Mouse (Mus musculus): Measurements from ENCODE around the gene Vac14. TPM values are rescaled to one million over a fixed set of nuclear protein-coding genes. Genes with fewer than 3 reads are reported as not detected.

Gene Vac14
- polyA plus RNA-seq, 1 experiment from 2014 or later = 23.6 TPM

- no peak overlapping the region for H3K4me3 ChIP-seq (replicated peaks)
- 76% methylated on average over 15 of the region's 15 CpGs for WGBS
- H3K9ac ChIP-seq (replicated peaks) = no peak overlapping the region
- peaks cover 46% of the 10 kb centered on the region for H3K36me3 ChIP-seq
- no peak overlapping the region for H3K4me2 ChIP-seq (replicated peaks)
- H3K9me3 ChIP-seq = no peaks in the 10 kb centered on the region
- no peak overlapping the region for H3K27ac ChIP-seq
- H3K27me3 ChIP-seq = no peaks in the 10 kb centered on the region
- no peaks in the 10 kb centered on the region for H3K4me1 ChIP-seq (replicated peaks)
- ATAC-seq = no peak
These were observed 123.5 kb downstream of the Vac14 start for GRCm38 (mm10) chr8:110741816-110742451.

GRCm38 (mm10) chr8:110742452-110742818 lies 124.0 kb downstream of the Vac14 start:
- no peak for ATAC-seq
- WGBS = 86% methylated on average over 5 of the region's 5 CpGs
- Histone ChIP-seq H3K4me1 (replicated peaks) (no peaks in the 10 kb centered on the region), H3K4me3 (replicated peaks) (no peak overlapping the region), H3K27ac (no peak overlapping the region), H3K9me3 (no peaks in the 10 kb centered on the region), H3K27me3 (no peaks in the 10 kb centered on the region), H3K9ac (replicated peaks) (no peak overlapping the region), H3K36me3 (peaks cover 41% of the 10 kb centered on the region), H3K4me2 (replicated peaks) (no peak overlapping the region)

GRCm38 (mm10) chr8:110745162-110745561 lies 126.8 kb downstream of the Vac14 start:
- Histone ChIP-seq H3K27me3 (no peaks in the 10 kb centered on the region), H3K27ac (no peak overlapping the region), H3K4me1 (replicated peaks) (no peaks in the 10 kb centered on the region), H3K9me3 (no peaks in the 10 kb centered on the region), H3K4me3 (replicated peaks) (no peak overlapping the region), H3K36me3 (peaks cover 13% of the 10 kb centered on the region), H3K9ac (replicated peaks) (no peak overlapping the region), H3K4me2 (replicated peaks) (no peak overlapping the region)
- ATAC-seq = no peak
- 96% methylated on average over 10 of the region's 10 CpGs for WGBS

GRCm38 (mm10) chr8:110746661-110747060 lies 128.3 kb downstream of the Vac14 start:
- no peak for ATAC-seq
- H3K4me2 ChIP-seq (replicated peaks) = no peak overlapping the region
- 75% methylated on average over 9 of the region's 9 CpGs for WGBS
- no peak overlapping the region for H3K4me3 ChIP-seq (replicated peaks)
- no peak overlapping the region for H3K9ac ChIP-seq (replicated peaks)
- no peaks in the 10 kb centered on the region for H3K9me3 ChIP-seq
- no peak overlapping the region for H3K27ac ChIP-seq
- no peaks in the 10 kb centered on the region for H3K4me1 ChIP-seq (replicated peaks)
- H3K27me3 ChIP-seq = no peaks in the 10 kb centered on the region
- H3K36me3 ChIP-seq = 0 out of 2 replicates have a peak, but pooled peaks cover 2% of the 10 kb centered on the region

GRCm38 (mm10) chr8:110749500-110750170 lies 131.2 kb downstream of the Vac14 start:
- no peak overlapping the region for H3K27ac ChIP-seq
- no peaks in the 10 kb centered on the region for H3K36me3 ChIP-seq
- no peaks in the 10 kb centered on the region for H3K27me3 ChIP-seq
- WGBS = 62% methylated on average over 10 of the region's 10 CpGs
- H3K9me3 ChIP-seq = no peaks in the 10 kb centered on the region
- H3K4me1 ChIP-seq (replicated peaks) = no peaks in the 10 kb centered on the region
- H3K9ac ChIP-seq (replicated peaks) = no peak overlapping the region
- peak; percentile 78 for ATAC-seq
- no peak overlapping the region for H3K4me2 ChIP-seq (replicated peaks)
- H3K4me3 ChIP-seq (replicated peaks) = no peak overlapping the region

- no peak overlapping the region for H3K4me2 ChIP-seq (replicated peaks)
- no peaks in the 10 kb centered on the region for H3K36me3 ChIP-seq
- no peak overlapping the region for H3K27ac ChIP-seq
- H3K4me1 ChIP-seq (replicated peaks) = 0 out of 2 replicates have a peak, but pooled peaks cover 4% of the 10 kb centered on the region
- ATAC-seq = no peak
- H3K4me3 ChIP-seq (replicated peaks) = no peak overlapping the region
- H3K9ac ChIP-seq (replicated peaks) = no peak overlapping the region
- no peaks in the 10 kb centered on the region for H3K9me3 ChIP-seq
- 44% methylated on average over 13 of the region's 13 CpGs for WGBS
- H3K27me3 ChIP-seq = no peaks in the 10 kb centered on the region
These were observed 131.9 kb downstream of the Vac14 start for GRCm38 (mm10) chr8:110750269-110750668.

GRCm38 (mm10) chr8:110751490-110751889 lies 133.1 kb downstream of the Vac14 start:
- Histone ChIP-seq H3K36me3 (no peaks in the 10 kb centered on the region), H3K4me1 (replicated peaks) (0 out of 2 replicates have a peak, but pooled peaks cover 4% of the 10 kb centered on the region), H3K4me3 (replicated peaks) (no peak overlapping the region), H3K9ac (replicated peaks) (no peak overlapping the region), H3K4me2 (replicated peaks) (no peak overlapping the region), H3K27me3 (no peaks in the 10 kb centered on the region), H3K9me3 (no peaks in the 10 kb centered on the region), H3K27ac (no peak overlapping the region)
- no peak for ATAC-seq
- WGBS = 84% methylated on average over 5 of the region's 5 CpGs

GRCm38 (mm10) chr8:110754713-110755112 lies 136.3 kb downstream of the Vac14 start:
- H3K27me3 ChIP-seq = no peaks in the 10 kb centered on the region
- no peak overlapping the region for H3K4me3 ChIP-seq (replicated peaks)
- 0 out of 2 replicates have a peak overlapping the region, but pooled peaks have one; percentile 14 for H3K9ac ChIP-seq (replicated peaks)
- H3K4me2 ChIP-seq (replicated peaks) = no peak overlapping the region
- no peaks in the 10 kb centered on the region for H3K36me3 ChIP-seq
- no peak overlapping the region for H3K27ac ChIP-seq
- ATAC-seq = no peak
- no peaks in the 10 kb centered on the region for H3K9me3 ChIP-seq
- 0 out of 2 replicates have a peak, but pooled peaks cover 4% of the 10 kb centered on the region for H3K4me1 ChIP-seq (replicated peaks)
- WGBS = 56% methylated on average over 4 of the region's 4 CpGs

GRCm38 (mm10) chr8:110755511-110756170 lies 137.3 kb downstream of the Vac14 start:
- Histone ChIP-seq H3K27ac (no peak overlapping the region), H3K36me3 (no peaks in the 10 kb centered on the region), H3K4me1 (replicated peaks) (0 out of 2 replicates have a peak, but pooled peaks cover 4% of the 10 kb centered on the region), H3K4me2 (replicated peaks) (no peak overlapping the region), H3K9ac (replicated peaks) (0 out of 2 replicates have a peak overlapping the region, but pooled peaks have one; percentile 14), H3K27me3 (no peaks in the 10 kb centered on the region), H3K4me3 (replicated peaks) (no peak overlapping the region), H3K9me3 (no peaks in the 10 kb centered on the region)
- 59% methylated on average over 15 of the region's 15 CpGs for WGBS
- no peak for ATAC-seq

GRCm38 (mm10) chr8:110756196-110756595 lies 137.8 kb downstream of the Vac14 start:
- 0 out of 2 replicates have a peak, but pooled peaks cover 4% of the 10 kb centered on the region for H3K4me1 ChIP-seq (replicated peaks)
- ATAC-seq = no peak
- no peak overlapping the region for H3K9ac ChIP-seq (replicated peaks)
- H3K4me3 ChIP-seq (replicated peaks) = no peak overlapping the region
- no peaks in the 10 kb centered on the region for H3K36me3 ChIP-seq
- 89% methylated on average over 5 of the region's 5 CpGs for WGBS
- H3K27me3 ChIP-seq = no peaks in the 10 kb centered on the region
- no peak overlapping the region for H3K27ac ChIP-seq
- no peaks in the 10 kb centered on the region for H3K9me3 ChIP-seq
- H3K4me2 ChIP-seq (replicated peaks) = no peak overlapping the region

- no peak for ATAC-seq
- WGBS = 72% methylated on average over 7 of the region's 7 CpGs
- Histone ChIP-seq H3K4me1 (replicated peaks) (no peaks in the 10 kb centered on the region), H3K9me3 (no peaks in the 10 kb centered on the region), H3K9ac (replicated peaks) (no peak overlapping the region), H3K27me3 (no peaks in the 10 kb centered on the region), H3K4me3 (replicated peaks) (no peak overlapping the region), H3K4me2 (replicated peaks) (no peak overlapping the region), H3K36me3 (no peaks in the 10 kb centered on the region), H3K27ac (no peak overlapping the region)
These were observed 142.0 kb downstream of the Vac14 start for GRCm38 (mm10) chr8:110760280-110760940.

GRCm38 (mm10) chr8:110761185-110761584 lies 142.8 kb downstream of the Vac14 start:
- ATAC-seq = no peak
- Histone ChIP-seq H3K36me3 (no peaks in the 10 kb centered on the region), H3K4me1 (replicated peaks) (no peaks in the 10 kb centered on the region), H3K27me3 (no peaks in the 10 kb centered on the region), H3K9ac (replicated peaks) (no peak overlapping the region), H3K9me3 (no peaks in the 10 kb centered on the region), H3K4me2 (replicated peaks) (no peak overlapping the region), H3K27ac (no peak overlapping the region), H3K4me3 (replicated peaks) (no peak overlapping the region)
- WGBS = 60% methylated on average over 5 of the region's 5 CpGs

All from midbrain, embryonic 13.5 days (tissue).